Mouse (Mus musculus) adrenal gland, postnatal 14 days (tissue): ENCODE data around the gene Rhebl1. TPM values are rescaled to one million over a fixed set of nuclear protein-coding genes. Genes with fewer than 3 reads are reported as not detected.
"Not testable (repeated sequence)": the region's sequence is repeated elsewhere in the genome, so short reads cannot be mapped to it uniquely, and the experiment has no call there.

ENCODE experiments used
- DNase-seq: peaks from one replicate; pipeline ENCODE4 v3.0.0; 2021; ENCODE audit warnings: mixed read lengths
- long read RNA-seq, 2 experiments: library from polyadenylated mRNA; stranded (forward); transcript quantifications; one replicate each; pipeline ENCODE4 v2.0.0; 2021
- total RNA-seq: library from RNA; stranded (reverse); gene quantifications from 2 replicates; pipeline ENCODE4 v1.2.3, GENCODE M21; 2021

Gene Rhebl1
- total RNA-seq, result 3.0 and 3.6 TPM in 2 replicates
- long read RNA-seq, experiment 1, partial matches to known transcripts, result 3 of 10 reads
- long read RNA-seq, experiment 1, other reads (novel, unspliced or antisense), result 3 of 10 reads
- long read RNA-seq, experiment 2, partial matches to known transcripts, result 2 of 3 reads
- long read RNA-seq, experiment 2, other reads (novel, unspliced or antisense), result 0 of 3 reads

DNA sequence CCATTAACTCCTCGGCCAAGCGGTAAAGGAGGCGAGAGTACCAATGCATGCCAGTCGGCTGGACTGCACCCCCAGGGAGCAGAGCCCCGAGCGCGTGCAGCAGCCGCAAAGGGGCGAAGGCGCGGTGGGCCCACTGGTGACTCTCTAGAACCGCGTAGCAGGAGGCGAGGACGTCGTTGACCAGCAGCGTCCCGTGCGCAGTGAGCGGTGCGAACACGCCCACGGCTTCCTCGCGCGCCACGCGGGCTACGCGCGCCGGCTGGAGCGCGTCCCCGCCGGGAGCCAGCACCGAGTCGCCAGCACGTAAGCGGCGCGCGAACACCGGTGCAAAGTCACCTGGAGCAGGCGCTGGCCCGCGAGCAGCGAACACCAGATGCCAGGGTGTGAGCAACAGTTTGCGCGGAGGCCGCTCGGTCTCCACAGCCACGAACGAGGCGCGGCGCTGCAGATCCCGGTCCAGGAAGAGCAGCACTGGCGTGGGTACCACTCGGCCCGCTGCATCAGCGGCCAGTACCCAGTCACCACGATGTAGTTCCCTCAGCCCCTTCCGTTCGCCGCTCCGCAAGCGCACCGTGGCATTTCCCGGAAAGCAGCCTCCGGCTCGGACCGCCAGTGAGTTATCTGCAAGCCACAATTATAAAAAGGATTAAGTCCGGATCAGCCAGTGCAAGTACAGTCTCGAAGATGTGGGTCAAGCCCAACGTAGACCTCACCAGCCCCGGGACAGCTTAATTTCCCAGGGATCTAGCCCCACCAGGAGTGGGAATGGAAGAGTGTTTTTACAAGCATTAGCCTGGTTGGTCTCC is at the start of gene Rhebl1:
Gene Rhebl1, minus strand, starts transcription at position 601 of the 806 bp plus-strand sequence.
- DNase-seq, result peak; percentile 66

DNA sequence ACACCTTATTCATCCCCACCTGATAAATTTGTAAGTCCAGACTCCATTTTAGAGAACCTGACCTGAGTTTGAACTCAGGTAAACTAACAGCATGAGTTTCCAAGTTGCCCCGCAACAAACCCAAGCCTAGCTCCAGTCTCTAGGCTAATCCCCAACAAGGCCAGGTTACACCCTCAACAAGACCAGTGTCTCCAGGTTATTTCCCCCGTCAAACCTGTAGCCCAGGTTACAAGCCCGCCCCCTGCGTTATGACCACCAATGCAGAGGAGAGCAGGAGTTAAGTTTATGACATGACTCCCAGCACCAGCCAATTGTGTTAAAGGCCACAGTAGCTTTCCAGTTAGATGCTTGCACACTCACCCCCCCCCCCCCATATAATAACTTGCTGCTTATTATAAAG is 48.8 kb upstream of the Rhebl1 start:
- no peak for DNase-seq

DNA sequence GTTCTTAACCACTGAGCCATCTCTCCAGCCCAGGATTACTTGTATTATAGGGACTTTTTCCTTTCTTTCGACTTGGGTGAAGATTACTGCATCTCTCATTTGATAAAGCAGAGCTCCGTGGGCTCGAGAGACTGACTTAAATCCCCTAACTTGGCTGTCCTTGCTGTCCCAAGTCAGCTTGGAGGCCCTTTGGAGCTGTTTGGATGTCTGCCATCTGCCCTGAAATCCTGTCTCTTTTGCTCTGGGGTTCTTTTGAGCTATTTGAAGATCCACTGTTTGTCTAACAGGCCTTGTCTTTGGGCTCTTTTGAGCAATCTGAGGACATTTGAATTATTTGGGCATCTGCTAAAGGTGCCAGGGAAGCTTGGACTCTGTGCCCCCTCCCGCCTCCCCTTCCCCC is 47.7 kb upstream of the Rhebl1 start:
- peak; percentile 62 for DNase-seq

DNA sequence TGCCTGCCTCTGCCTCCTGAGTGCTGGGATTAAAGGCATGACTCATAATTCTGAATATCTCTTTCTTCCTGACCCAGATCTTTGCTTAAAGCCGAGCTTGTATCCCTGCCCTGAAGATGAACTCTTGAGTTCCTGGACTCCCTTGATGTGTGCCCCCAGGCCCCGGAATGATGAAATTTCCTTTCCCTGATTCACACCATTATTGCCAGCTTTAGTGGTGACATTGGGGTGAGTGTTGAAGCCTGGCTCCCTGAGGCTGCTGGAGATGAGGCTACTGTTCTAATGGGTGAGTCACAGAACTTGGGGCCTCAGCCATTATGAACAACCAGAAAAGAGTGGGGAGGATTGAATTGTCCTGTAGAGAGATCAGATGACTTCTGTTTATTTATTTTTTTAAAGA is 47.2 kb upstream of the Rhebl1 start:
- no peak for DNase-seq

DNA sequence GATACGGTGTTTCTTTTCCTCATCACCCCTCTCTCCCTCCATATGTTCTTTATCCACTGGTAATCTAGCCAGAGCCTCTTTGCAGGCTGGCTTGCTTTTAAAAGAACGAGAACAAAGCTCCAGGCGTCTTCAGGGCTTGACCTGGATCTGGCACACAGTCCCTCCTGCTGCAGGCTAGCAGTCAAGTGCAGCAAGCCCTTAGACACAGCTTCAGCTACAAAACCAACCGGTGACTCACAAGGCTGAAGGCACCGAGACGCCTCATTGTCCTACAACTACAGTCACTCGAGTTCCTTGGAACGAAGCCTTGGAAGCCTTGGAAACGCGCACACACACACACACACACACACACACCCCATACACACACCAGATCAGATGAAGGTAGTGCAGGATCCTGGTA is 46.5 kb upstream of the Rhebl1 start:
- peak; percentile 72 for DNase-seq

DNA sequence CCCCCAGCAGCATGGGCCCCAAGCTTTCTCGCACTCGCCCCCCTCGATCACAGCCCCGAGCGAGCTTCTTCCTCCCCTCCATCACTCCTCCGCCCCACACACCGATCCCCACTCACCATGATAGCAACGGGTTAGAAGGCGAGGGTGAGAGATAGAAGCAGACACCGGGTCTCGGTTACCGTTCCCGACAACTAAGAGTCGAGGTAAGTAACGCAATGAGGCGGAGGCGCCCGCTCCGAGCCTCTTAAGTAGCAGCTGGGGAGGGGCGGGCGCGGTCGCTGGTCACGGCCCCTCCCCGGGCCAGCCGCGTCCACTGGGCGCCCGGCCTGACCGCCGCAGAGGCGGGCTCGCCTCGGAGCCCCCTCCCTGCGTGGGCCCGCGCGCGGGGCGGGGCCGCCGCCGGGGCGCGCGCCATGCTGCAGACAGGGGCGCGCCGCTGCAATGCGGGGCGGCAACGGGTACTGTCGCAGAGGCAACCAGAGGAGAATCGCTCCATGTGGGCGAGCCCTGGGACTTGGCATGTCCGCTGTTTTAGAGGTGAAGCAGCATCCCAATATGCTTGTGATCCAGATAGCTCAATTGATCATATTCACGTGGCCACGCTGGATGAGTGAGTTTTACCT is 40.0 kb upstream of the Rhebl1 start, which contains the start of gene Tuba1b:
Gene Tuba1b, minus strand, starts transcription at position 349 of the 623 bp plus-strand sequence.
- DNase-seq, result peak; percentile 96

DNA sequence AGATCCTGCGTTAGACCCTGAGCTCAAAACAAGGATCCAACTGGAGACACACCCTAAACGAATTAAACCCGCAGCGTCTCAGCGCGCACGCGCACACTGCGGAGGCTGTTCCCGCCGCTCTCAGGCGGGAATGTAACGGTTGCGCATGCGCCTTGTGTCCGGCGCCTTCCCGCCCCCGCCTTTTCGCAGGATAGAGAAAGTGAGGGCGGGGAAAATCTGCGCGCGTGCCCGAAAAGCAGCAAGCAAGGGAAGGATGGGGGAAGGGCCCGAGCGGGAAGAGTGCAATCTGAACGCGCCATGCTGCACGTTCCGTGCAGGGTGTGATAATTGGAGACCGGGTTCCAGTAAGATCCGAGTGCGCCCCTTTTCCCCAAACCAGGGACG is 39.5 kb upstream of the Rhebl1 start:
- DNase-seq, result peak; percentile 98

DNA sequence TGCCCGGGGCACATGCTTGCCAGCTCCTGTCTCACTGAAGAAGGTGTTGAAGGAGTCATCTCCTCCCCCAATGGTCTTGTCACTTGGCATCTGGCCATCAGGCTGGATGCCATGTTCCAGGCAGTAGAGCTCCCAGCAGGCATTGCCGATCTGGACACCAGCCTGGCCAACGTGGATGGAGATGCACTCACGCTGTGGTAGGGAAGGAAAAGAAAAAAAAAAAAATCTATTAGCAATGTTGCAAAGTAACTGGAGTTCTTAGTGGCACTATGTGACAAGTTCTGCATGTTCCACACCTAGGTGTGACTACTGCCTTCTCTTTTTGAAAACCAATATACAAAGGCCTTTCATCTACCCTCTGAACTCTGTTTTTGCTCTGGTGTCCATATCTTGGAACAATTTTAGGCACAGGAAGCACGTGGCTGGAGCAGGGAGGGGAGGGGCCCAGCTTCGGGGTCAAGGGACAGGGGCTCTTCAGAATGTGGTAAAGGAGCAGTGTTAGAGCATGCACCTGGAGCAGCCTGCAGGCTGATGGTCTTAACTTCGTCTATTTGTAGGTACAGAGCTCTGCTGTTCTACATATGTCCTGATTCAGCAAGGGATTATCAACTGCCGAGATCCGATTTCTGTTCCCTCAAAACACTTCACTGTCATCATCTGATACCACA is 38.8 kb upstream of the Rhebl1 start:
- DNase-seq, result not testable (repeated sequence)

DNA sequence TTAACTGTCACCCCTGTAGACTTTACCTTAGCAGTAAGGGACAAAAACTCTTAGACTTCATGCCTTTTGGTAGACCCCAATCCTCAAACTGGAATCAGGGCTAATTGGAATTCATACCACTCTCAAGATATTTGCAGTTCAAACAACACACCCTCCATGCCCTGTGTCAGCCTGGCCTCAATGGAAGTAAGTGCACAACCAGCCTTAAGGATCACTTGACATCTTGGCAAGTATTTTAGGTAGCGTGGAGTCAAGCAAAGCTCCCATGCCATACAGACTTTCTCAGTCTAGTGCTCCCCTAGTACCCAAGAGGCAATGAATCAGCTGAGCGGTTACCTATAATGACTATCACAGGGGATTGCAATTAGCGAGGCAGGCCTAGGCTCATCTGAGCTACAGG is 36.7 kb upstream of the Rhebl1 start:
- DNase-seq, result no peak

DNA sequence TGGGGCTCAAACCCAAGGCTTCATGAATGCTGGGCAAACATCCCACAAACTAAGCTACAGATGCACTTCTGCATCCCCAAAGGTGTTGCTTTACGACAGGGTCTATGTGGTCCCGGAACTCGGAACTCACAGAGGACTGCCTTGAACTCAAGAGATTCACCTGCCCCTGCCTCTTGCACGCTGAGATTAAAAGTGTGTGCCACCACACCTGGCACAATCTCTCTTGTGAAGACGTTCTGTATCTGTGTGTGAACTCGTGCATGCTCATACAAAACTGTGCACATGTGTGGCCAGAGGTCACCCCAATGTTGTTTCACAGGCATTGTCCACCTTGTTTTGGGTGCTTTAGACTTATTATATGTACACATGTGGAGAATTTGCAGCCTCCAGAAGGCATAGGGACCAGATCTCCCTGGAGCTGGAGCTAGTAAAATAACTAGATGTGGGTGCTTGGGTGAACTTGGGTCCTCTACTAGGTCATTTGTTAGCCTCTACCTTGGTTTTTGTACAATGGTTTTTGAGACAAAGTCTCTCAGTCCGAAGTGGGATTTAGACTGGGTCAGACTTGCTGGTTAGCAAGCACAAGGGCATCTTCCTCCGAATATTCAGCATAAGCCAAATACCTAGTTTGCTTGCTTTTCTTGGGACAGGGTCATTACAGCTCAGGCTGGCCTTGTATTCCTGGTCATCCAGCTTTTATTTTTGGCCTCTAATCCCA is 35.8 kb upstream of the Rhebl1 start:
- no peak for DNase-seq

DNA sequence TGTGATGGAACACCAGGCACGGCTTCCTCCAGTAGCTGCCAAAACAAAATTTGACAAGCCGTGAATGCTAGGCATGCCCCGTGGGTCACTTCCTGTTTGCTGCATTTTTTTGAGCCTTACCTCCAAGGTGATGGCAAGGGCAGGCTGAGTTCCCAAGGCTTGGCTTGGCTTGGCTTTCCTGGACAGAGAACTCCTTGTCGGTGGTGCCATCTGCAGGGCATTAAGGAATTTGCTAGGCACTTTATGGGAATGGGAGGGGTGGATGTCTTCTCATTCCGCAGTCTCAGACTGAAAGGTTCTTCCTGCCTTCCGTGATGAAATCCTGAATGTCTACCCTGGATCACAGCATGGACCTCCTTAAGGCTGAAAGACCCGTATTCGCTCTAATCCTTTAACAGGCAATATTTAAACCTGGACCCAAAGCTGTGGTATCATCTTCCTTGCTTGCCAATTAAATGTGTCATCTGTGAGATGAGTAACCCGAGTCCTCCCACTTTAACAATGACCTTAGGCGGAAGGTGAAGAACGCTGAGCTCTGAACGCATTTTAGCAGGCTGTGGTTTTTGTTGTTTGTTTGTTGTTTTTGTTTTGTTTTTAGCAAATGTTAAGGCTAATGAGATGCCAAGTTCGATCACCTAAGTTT is 34.4 kb upstream of the Rhebl1 start:
- peak; percentile 84 for DNase-seq

DNA sequence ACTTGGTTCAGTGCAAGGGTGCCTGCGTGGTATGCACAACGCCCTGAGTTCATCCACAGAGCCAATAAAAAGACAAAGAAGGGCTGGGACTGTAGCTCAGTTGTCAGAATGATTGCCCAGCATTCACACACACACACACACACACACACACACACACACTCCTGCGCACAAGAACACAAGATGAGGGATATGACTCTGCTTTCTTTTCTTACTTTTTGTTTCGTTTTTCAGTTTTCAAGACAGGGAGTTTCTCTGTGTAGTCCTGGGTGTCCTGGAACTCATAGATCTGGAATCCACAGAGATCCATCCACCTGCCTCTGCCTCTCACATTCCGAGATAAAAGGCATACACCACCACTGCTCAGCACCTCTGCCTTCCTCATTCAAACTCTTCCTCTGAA is 33.2 kb upstream of the Rhebl1 start:
- DNase-seq, result no peak

DNA sequence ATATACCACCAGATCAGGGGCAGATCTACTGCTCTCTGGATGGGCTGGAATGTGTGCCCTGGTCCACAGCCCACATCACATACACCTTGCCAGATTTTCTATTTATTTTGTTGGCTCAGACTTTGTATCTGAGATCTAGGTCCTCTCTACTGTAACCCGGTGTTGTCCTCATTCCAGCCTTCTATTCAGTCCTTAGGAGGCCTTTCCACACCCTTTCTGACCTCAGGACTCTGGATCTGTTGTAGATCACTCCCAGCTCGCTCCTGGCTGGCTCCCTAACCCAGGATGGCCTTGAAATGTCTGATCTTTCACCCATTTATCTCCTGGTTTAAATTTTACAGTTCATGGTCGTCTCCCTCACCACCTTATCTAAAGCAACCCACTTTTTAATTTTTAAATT is 30.3 kb upstream of the Rhebl1 start:
- no peak for DNase-seq

DNA sequence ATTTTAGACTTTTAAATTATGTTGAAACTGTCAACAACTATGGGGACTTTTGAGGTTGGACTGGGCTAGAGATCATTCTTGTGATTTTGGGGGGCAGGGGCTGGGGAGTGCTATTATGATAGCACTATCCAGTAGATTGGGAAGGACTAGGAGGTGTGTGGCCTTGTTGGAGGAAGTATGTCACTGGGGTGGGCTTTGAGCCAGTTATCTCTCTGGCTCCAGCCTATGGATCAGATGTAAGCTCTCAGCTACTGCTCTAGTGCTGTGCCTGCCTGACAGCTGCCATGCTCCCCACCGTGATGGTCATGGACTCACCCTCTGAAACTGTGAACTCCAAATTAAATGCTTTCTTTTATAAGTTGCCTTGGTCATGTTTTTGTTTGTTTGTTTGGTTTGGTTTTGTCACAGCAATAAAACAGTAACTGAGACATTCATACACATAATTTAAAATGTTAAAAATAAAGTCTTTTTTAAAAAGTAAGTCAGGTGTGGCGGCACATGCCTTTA is 28.7 kb upstream of the Rhebl1 start:
- DNase-seq, result no peak

DNA sequence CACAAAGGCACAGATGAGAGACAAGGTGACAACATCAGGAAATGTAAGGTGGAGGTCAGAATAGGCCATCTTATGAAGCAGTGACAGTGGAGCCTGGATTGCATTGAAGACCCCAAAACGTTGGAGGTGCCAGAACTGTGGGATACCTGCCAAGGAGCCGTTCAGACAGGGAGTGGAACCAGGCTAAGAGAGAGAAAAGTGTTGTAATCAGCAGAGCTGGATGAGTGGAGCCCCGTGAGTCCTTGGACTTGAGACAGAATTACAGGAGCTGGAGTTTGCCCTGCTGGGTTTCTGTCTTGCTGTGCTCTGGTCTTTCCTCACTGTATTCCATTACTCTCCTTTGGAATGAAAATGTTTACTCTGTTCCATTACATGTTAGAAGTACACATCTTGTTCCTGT is 28.2 kb upstream of the Rhebl1 start:
- DNase-seq, result peak; percentile 33

DNA sequence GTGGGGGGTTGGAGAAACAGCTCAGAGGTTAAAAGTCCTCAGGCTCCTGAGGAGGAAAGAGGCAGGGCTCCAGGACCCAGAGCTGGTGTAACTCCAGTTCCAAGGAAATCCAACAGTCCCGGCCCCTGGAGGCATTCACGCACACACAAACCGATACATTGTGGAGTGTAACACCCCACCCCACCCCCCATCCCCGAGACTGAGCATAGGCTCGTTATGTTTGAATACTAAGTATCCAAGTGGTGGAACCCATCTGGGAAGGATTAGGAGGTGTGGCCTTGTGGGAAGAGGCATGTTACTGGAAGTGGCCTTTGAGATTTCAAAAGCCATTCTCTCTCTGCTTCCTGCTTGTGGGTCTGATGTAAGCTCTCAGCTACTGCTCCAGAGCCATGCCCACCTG is 27.2 kb upstream of the Rhebl1 start:
- DNase-seq, result no peak

DNA sequence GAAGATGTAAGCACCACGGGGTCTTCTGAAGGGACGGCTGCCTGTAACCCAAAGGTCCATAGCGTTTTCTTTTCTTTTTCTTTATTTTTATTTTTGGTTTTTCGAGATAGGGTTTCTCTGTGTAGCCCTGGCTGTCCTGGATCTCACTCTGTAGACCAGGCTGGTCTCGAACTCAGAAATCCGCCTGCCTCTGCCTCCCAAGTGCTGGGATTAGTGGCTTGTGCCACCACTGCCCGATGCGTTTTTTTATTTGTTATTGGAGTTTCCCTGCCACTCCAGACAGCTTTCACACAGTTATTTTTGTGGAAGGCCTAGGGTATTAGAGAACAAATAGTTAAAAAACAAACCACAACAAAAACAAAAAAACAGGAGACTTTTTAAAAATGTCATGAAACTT is 24.2 kb upstream of the Rhebl1 start:
- not testable (repeated sequence) for DNase-seq

DNA sequence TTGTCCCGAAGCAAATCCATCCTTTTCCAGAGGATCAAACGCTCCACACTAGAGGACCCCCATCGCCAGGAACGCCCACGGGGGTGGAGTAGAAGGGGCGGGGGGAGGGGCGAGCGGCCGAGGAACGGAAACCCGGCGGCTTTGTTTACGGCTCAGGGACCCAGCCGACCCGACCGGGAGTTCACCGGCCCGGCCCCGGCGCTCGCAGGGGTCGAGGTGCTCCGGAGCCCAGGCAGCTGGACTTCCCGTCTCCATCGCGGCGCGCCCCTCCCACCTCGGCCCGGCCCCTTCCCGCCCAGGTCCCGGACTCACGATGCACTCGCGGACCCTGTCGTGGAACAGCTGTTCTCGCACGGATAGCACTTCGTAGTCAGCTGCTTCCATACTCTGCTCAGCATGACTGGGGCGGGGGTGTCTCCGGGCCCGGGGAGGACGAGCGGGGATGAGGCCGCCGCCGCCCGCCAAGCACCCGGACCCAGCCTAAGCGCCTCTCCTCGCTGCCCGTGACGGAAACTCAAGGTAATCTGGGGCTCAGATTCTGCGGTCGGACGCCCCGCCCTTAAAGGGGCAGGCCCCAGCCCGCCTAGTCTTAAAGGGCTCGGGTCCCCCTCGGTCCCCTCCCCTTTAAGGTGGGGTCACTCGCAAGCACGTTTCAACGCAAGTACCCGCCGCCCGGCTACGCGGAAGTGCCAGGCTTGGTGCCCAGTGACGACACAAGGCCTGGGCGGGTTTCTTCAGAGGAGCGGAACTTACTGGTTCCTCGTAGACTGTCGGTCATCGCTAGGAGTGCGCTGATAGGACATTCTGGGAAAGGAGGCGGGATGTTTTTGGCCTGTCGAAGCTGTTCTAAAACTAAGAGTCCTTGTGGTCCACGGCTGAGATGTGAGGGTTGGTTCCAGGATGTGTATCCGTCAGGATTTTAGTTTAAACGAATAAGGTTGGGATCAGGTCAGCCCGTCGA is 23.5 kb upstream of the Rhebl1 start, which contains the start of gene Lmbr1l:
Gene Lmbr1l, minus strand, starts transcription at position 694 of the 961 bp plus-strand sequence.
- peak; percentile 99 for DNase-seq

DNA sequence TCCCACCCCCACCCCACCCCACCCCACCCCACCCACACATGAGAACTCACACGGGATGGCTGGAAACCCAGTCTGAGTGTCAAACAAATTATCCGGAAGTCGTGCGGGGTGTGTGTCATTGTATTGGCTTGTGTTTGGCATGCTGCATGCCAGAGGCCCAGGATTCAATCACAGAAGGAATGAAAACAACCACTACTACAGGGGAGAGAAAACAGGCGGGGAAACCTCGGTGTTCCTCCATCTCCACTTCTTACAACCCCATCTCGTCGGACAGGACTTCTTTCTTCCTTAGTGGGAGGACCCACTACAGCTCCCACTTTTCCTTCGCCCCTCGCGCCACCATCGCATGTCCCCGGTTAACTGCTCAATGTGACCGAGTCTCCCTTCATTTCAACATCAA is 22.8 kb upstream of the Rhebl1 start:
- peak; percentile 40 for DNase-seq

DNA sequence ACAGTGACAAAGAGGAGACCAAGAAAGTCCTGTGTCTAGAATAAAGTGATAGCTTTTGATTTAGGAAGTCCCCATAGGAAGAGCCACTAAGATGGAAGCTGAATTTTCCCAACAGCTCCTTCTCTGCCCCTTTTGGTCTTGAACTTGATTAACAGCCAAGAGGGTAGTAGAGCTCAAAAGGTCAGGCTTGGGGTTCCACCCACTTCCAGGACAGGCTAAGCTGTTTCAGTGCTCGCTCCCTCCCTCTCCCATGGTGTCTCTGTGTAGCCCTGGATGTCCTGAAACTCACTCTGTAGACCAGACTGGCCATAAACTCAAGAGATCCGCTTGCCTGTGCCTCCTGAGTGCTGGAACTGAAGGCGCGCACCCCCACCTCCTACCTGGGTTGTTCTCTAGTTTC is 21.7 kb upstream of the Rhebl1 start:
- DNase-seq, result no peak
